Mouse (Mus musculus): ENCODE measurements around the gene Klhdc8a. TPM values are rescaled to one million over a fixed set of nuclear protein-coding genes. Genes with fewer than 3 reads are reported as not detected.

Gene Klhdc8a
- polyA plus RNA-seq, 1 experiment: 29.6 TPM

- Histone ChIP-seq H3K4me1 (ENCODE audit: control insufficient read depth, insufficient read depth, low read length) (peaks cover 32% of the 10 kb centered on the region), H3K4me3 (replicated peaks; ENCODE audit: insufficient read depth, low read depth, low read length) (no peak overlapping the region), H3K27ac (ENCODE audit: insufficient read depth, low read length) (no peak overlapping the region), H3K27me3 (ENCODE audit: control insufficient read depth, insufficient read depth, low read length) (no peaks in the 10 kb centered on the region)
- DNase-seq: peak in 1 of 2 experiments; percentile 40
- 71% methylated on average over 21 of the region's 21 CpGs for WGBS
- TF ChIP-seq POLR2A (IDR thresholded peaks at IDR 0.05; ENCODE audit: borderline replicate concordance, insufficient read depth, low read length) (no peak), CTCF (IDR thresholded peaks at IDR 0.05; ENCODE audit: borderline replicate concordance, insufficient read depth, low read depth, low read length) (peak; percentile 32; the same call in 1 of the 2 replicates)
These were observed 5.9 kb upstream of the Klhdc8a start for GRCm38 (mm10) chr1:132292318-132293129.

DNA sequence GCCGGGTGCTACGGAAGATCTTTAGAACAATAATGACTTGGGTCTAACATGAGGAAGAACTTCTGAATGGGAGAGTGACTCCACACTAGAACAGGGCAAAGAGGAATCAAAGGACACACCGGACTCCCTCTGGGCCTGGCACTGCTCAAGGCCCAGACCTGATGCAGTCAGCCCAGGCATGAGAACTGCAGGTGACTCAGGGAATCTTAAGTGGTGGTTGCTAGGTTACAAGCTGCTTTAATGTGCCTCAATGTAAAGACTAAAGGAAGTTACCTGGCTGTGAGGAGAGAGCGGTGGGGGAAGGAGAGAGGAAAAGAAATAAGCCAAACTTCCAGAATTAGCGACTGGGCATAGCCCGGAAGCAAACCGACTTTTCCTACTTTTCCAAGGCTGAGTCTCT is 2.9 kb upstream of the Klhdc8a start:
- 76% methylated on average over 7 of the region's 7 CpGs for WGBS
- TF ChIP-seq POLR2A (IDR thresholded peaks at IDR 0.05; ENCODE audit: borderline replicate concordance, insufficient read depth, low read length) (no peak), CTCF (IDR thresholded peaks at IDR 0.05; ENCODE audit: borderline replicate concordance, insufficient read depth, low read depth, low read length) (no peak)
- H3K27ac ChIP-seq (ENCODE audit: insufficient read depth, low read length): no peak overlapping the region
- peaks cover 24% of the 10 kb centered on the region for H3K4me1 ChIP-seq (ENCODE audit: control insufficient read depth, insufficient read depth, low read length)
- DNase-seq: no peak
- H3K4me3 ChIP-seq (replicated peaks; ENCODE audit: insufficient read depth, low read depth, low read length): no peak overlapping the region
- H3K27me3 ChIP-seq (ENCODE audit: control insufficient read depth, insufficient read depth, low read length): no peaks in the 10 kb centered on the region

DNA sequence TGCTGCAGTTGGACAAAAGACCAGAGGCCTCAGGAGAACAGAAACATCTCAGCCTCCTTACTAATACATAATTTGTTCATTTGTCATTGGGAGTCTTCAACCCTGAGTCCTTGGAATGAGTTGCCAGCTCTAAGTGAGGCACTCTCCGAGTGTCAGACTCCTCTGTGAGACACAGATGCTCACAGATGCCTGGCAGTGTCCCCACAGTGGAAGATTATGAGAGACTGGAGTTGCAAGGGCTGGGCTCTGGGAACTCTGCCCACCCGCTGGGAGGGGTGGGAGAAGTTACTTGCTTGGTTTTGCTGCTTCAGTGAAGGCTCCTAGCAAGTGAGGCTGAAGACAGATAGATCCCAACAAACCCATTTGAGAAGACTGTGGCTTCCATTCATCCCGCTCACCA is 2.4 kb upstream of the Klhdc8a start:
- no peak overlapping the region for H3K4me3 ChIP-seq (replicated peaks; ENCODE audit: insufficient read depth, low read depth, low read length)
- TF ChIP-seq POLR2A (IDR thresholded peaks at IDR 0.05; ENCODE audit: borderline replicate concordance, insufficient read depth, low read length) (no peak), CTCF (IDR thresholded peaks at IDR 0.05; ENCODE audit: borderline replicate concordance, insufficient read depth, low read depth, low read length) (no peak)
- peaks cover 22% of the 10 kb centered on the region for H3K4me1 ChIP-seq (ENCODE audit: control insufficient read depth, insufficient read depth, low read length)
- DNase-seq: no peak
- H3K27me3 ChIP-seq (ENCODE audit: control insufficient read depth, insufficient read depth, low read length): no peaks in the 10 kb centered on the region
- H3K27ac ChIP-seq (ENCODE audit: insufficient read depth, low read length): no peak overlapping the region
- 60% methylated on average over 3 of the region's 3 CpGs for WGBS

- DNase-seq: peak in 1 of 2 experiments; percentile 66
- WGBS: 1% methylated on average over 67 of the region's 71 CpGs
- peaks cover 22% of the 10 kb centered on the region for H3K4me1 ChIP-seq (ENCODE audit: control insufficient read depth, insufficient read depth, low read length)
- peak overlapping the region; percentile 71 for H3K4me3 ChIP-seq (replicated peaks; ENCODE audit: insufficient read depth, low read depth, low read length)
- no peaks in the 10 kb centered on the region for H3K27me3 ChIP-seq (ENCODE audit: control insufficient read depth, insufficient read depth, low read length)
- peak overlapping the region; percentile 95 for H3K27ac ChIP-seq (ENCODE audit: insufficient read depth, low read length)
- TF ChIP-seq POLR2A (IDR thresholded peaks at IDR 0.05; ENCODE audit: borderline replicate concordance, insufficient read depth, low read length) (0 out of 2 replicates have a peak, but pooled peaks have one; percentile 17), CTCF (IDR thresholded peaks at IDR 0.05; ENCODE audit: borderline replicate concordance, insufficient read depth, low read depth, low read length) (no peak)
These were observed 507 bp downstream of the Klhdc8a start for GRCm38 (mm10) chr1:132298801-132299464.

DNA sequence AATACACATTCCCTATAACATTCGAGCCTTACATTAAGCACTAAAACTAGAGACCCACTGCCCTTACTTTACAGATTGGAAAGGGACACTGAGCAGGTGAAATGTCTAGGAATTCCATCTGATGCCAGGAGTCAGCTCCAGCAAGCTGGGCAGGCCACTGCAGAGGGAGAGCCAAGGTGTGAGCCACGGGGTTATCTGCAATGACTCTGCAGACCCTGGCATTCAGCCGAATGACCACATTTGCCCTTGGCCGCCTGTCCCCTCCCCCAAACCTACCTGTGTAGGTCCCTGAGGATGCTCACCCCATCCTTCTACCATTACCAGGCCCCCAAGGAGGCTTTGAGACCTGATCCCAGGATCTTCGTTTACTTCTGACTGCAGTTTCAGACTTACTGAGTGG is 1.3 kb downstream of the Klhdc8a start:
- no peak for TF ChIP-seq POLR2A (IDR thresholded peaks at IDR 0.05; ENCODE audit: borderline replicate concordance, insufficient read depth, low read length)
- no peak for TF ChIP-seq CTCF (IDR thresholded peaks at IDR 0.05; ENCODE audit: borderline replicate concordance, insufficient read depth, low read depth, low read length)
- no peak overlapping the region for H3K27ac ChIP-seq (ENCODE audit: insufficient read depth, low read length)
- WGBS: 31% methylated on average over 5 of the region's 5 CpGs
- H3K27me3 ChIP-seq (ENCODE audit: control insufficient read depth, insufficient read depth, low read length): no peaks in the 10 kb centered on the region
- peak; percentile 56 to 67 for DNase-seq
- H3K4me3 ChIP-seq (replicated peaks; ENCODE audit: insufficient read depth, low read depth, low read length): peak overlapping the region; percentile 71
- peaks cover 22% of the 10 kb centered on the region for H3K4me1 ChIP-seq (ENCODE audit: control insufficient read depth, insufficient read depth, low read length)

GRCm38 (mm10) chr1:132301242-132301641 is 2.8 kb downstream of the Klhdc8a start:
- peaks cover 22% of the 10 kb centered on the region for H3K4me1 ChIP-seq (ENCODE audit: control insufficient read depth, insufficient read depth, low read length)
- no peak overlapping the region for H3K27ac ChIP-seq (ENCODE audit: insufficient read depth, low read length)
- TF ChIP-seq POLR2A (IDR thresholded peaks at IDR 0.05; ENCODE audit: borderline replicate concordance, insufficient read depth, low read length) (no peak), CTCF (IDR thresholded peaks at IDR 0.05; ENCODE audit: borderline replicate concordance, insufficient read depth, low read depth, low read length) (no peak)
- 84% methylated on average over 5 of the region's 5 CpGs for WGBS
- no peaks in the 10 kb centered on the region for H3K27me3 ChIP-seq (ENCODE audit: control insufficient read depth, insufficient read depth, low read length)
- no peak for DNase-seq
- H3K4me3 ChIP-seq (replicated peaks; ENCODE audit: insufficient read depth, low read depth, low read length): no peak overlapping the region

DNA sequence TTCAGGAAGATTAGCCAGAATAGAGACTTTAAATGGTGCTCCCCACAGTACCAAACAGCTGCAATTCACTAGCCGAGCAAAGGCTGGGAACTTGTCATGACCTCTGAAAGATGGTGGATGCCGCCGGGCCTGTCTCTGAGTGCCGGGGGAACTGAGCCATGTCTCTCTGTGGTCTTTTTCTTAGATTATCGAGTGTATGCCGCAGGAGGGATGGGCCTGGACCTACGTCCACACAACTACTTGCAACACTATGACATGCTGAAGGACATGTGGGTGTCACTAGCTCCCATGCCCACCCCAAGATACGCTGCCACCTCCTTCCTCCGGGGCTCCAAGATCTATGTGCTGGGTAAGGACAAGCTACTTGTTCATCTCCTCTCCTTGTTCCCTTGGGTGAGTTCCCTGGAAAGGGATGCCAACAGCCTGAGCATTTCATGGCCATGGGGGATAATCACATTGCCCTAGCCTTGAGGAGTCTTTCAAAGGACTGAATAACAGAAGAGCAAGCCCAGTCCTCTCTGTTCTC is 4.0 kb downstream of the Klhdc8a start:
- Histone ChIP-seq H3K4me1 (ENCODE audit: control insufficient read depth, insufficient read depth, low read length) (peaks cover 22% of the 10 kb centered on the region), H3K27ac (ENCODE audit: insufficient read depth, low read length) (no peak overlapping the region), H3K4me3 (replicated peaks; ENCODE audit: insufficient read depth, low read depth, low read length) (no peak overlapping the region), H3K27me3 (ENCODE audit: control insufficient read depth, insufficient read depth, low read length) (no peaks in the 10 kb centered on the region)
- DNase-seq: no peak
- TF ChIP-seq POLR2A (IDR thresholded peaks at IDR 0.05; ENCODE audit: borderline replicate concordance, insufficient read depth, low read length) (no peak), CTCF (IDR thresholded peaks at IDR 0.05; ENCODE audit: borderline replicate concordance, insufficient read depth, low read depth, low read length) (no peak)
- WGBS: 85% methylated on average over 9 of the region's 9 CpGs
